16 mouse cellular contexts compared by ENCODE assay signal in genomic region chr2:68844530-68844929, GRCm38 (mm10). TPM values are rescaled to one million over a fixed set of nuclear protein-coding genes. Genes with fewer than 3 reads are reported as not detected.
DNase-seq lines count a peak whose midpoint lies in the region; ATAC-seq and TF ChIP-seq lines count a peak whose summit lies in the region.
"Had no signal": no experiment of that assay in that cellular context is flagged by ENCODE, and none has a peak within 500 bp of the region (broad histone marks: within the 10 kb centered on the region; RNA-seq: fewer than 3 reads in every experiment).

No protein-coding gene starts in this region.

- TF ChIP-seq CTCF in kidney, adult 2 months (conservative IDR thresholded peaks at IDR 0.05; ENCODE audit: insufficient read depth, insufficient read length, low read depth, low read length): no peak

- H3K9ac ChIP-seq in kidney, embryonic 15.5 days: no peak overlapping the region
- no peak overlapping the region for H3K9ac ChIP-seq in midbrain, embryonic 11.5 days (ENCODE audit: low read length)
- H3K9ac ChIP-seq in midbrain, embryonic 15.5 days: no peak overlapping the region
- H3K9ac ChIP-seq: heart, embryonic 13.5 days; neural tube, embryonic 12.5 days had no signal

- no peak overlapping the region for H3K4me2 ChIP-seq in kidney, embryonic 15.5 days
- H3K4me2 ChIP-seq in midbrain, embryonic 11.5 days: no peak overlapping the region
- no peak overlapping the region for H3K4me2 ChIP-seq in midbrain, embryonic 15.5 days
- H3K4me2 ChIP-seq: heart, embryonic 13.5 days; neural tube, embryonic 12.5 days had no signal

- TF ChIP-seq POLR2A in kidney, adult 2 months (IDR thresholded peaks at IDR 0.05; ENCODE audit: low read depth, low read length): no peak

- no peak overlapping the region for H3K4me3 ChIP-seq in kidney, adult 2 months (ENCODE audit: insufficient read depth, low read depth, low read length)
- H3K4me3 ChIP-seq in kidney, embryonic 15.5 days (replicated peaks): no peak overlapping the region
- no peak overlapping the region for H3K4me3 ChIP-seq in midbrain, embryonic 11.5 days (ENCODE audit: low read depth, low read length)
- H3K4me3 ChIP-seq in midbrain, embryonic 15.5 days: no peak overlapping the region
- H3K4me3 ChIP-seq: forebrain, embryonic 10.5 days; heart, embryonic 13.5 days; neural tube, embryonic 12.5 days had no signal

- no peak overlapping the region for H3K27ac ChIP-seq in kidney, adult 2 months (ENCODE audit: insufficient read depth, low read depth, low read length)
- H3K27ac ChIP-seq in kidney, embryonic 15.5 days: no peak overlapping the region
- H3K27ac ChIP-seq in midbrain, embryonic 11.5 days (ENCODE audit: low read depth, low read length): no peak overlapping the region
- H3K27ac ChIP-seq in midbrain, embryonic 15.5 days: no peak overlapping the region
- H3K27ac ChIP-seq: forebrain, embryonic 10.5 days; heart, embryonic 13.5 days; neural tube, embryonic 12.5 days had no signal

- H3K27me3 ChIP-seq in kidney, adult 2 months (replicated peaks; ENCODE audit: control insufficient read depth, insufficient read depth, low read length): no peaks in the 10 kb centered on the region; the same call in 1 of the 2 replicates
- H3K27me3 ChIP-seq in kidney, embryonic 15.5 days: no peaks in the 10 kb centered on the region
- H3K27me3 ChIP-seq in midbrain, embryonic 11.5 days (ENCODE audit: control insufficient read depth, insufficient read depth, low read length): no peaks in the 10 kb centered on the region
- H3K27me3 ChIP-seq in midbrain, embryonic 15.5 days (replicated peaks): no peaks in the 10 kb centered on the region
- H3K27me3 ChIP-seq: heart, embryonic 13.5 days; neural tube, embryonic 12.5 days had no signal

- WGBS in kidney, adult 2 months: 61% methylated on average over 2 of the region's 2 CpGs
- 94% methylated on average over 2 of the region's 2 CpGs for WGBS in kidney, embryonic 15.5 days
- 93% methylated on average over 2 of the region's 2 CpGs for WGBS in midbrain, embryonic 11.5 days
- WGBS in midbrain, embryonic 15.5 days: 96% methylated on average over 2 of the region's 2 CpGs

- no peaks in the 10 kb centered on the region for H3K9me3 ChIP-seq in kidney, embryonic 15.5 days (replicated peaks)
- H3K9me3 ChIP-seq in midbrain, embryonic 11.5 days (ENCODE audit: control insufficient read depth, low read length): no peaks in the 10 kb centered on the region
- H3K9me3 ChIP-seq in midbrain, embryonic 15.5 days: no peaks in the 10 kb centered on the region
- H3K9me3 ChIP-seq: forebrain, embryonic 10.5 days; heart, embryonic 13.5 days; neural tube, embryonic 12.5 days had no signal

- no peak for ATAC-seq in kidney, embryonic 15.5 days (replicated peaks; ENCODE audit: low FRiP score)
- ATAC-seq in midbrain, embryonic 11.5 days (ENCODE audit: low FRiP score): no peak
- no peak for ATAC-seq in midbrain, embryonic 15.5 days (replicated peaks)
- ATAC-seq: midbrain, embryonic 16.5 days had no signal

- H3K4me1 ChIP-seq in kidney, adult 2 months (ENCODE audit: control insufficient read depth, insufficient read depth, low read length): peaks cover 9% of the 10 kb centered on the region; the same call in 1 of the 2 replicates
- 0 out of 2 replicates have a peak, but pooled peaks cover 3% of the 10 kb centered on the region for H3K4me1 ChIP-seq in kidney, embryonic 15.5 days
- H3K4me1 ChIP-seq in midbrain, embryonic 11.5 days (ENCODE audit: control insufficient read depth, insufficient read depth, low read length): no peaks in the 10 kb centered on the region
- no peaks in the 10 kb centered on the region for H3K4me1 ChIP-seq in midbrain, embryonic 15.5 days
- H3K4me1 ChIP-seq: forebrain, embryonic 10.5 days; heart, embryonic 13.5 days; neural tube, embryonic 12.5 days had no signal

- H3K36me3 ChIP-seq in kidney, adult 2 months (ENCODE audit: control insufficient read depth, insufficient read depth, low read length): no peaks in the 10 kb centered on the region
- no peaks in the 10 kb centered on the region for H3K36me3 ChIP-seq in kidney, embryonic 15.5 days
- H3K36me3 ChIP-seq in midbrain, embryonic 11.5 days (ENCODE audit: control insufficient read depth, insufficient read depth, low read length): no peaks in the 10 kb centered on the region
- H3K36me3 ChIP-seq in midbrain, embryonic 15.5 days (replicated peaks): no peaks in the 10 kb centered on the region
- H3K36me3 ChIP-seq: forebrain, embryonic 10.5 days; heart, embryonic 13.5 days; neural tube, embryonic 12.5 days had no signal

- DNase-seq in kidney, adult 2 months: peak; percentile 84
- peak; percentile 83 for DNase-seq in 3T3-L1 (ENCODE audit: low read depth, low spot score)
- peak; percentile 11 for DNase-seq in Muller cell, postnatal 12 days (ENCODE audit: inconsistent ontology term)
- peak; percentile 65 to 82 for DNase-seq in kidney, postnatal 25 days
- no peak for DNase-seq in midbrain, embryonic 11.5 days (ENCODE audit: low spot score, missing footprints)
- DNase-seq: adrenal gland, postnatal 10 days; cerebellum, adult 8-10 months; gastrocnemius, postnatal 25 days; lung, postnatal 10 days; right cerebral cortex, postnatal 25 days had no signal

RNA-seq across cellular contexts. Expression of gene Cers6, which starts 16.7 kb away (rescaled TPM):
- polyA plus RNA-seq in kidney, adult 2 months (2012; rRNA removed): 11.1 and 12.1 TPM in 2 replicates
- 33.0 and 36.8 TPM in 2 replicates for polyA plus RNA-seq in kidney, embryonic 15.5 days (2015; fragmentation: Nextera tagmentation; extraction: Ambion mirVana)
- 32.1 and 34.0 TPM in 2 replicates for polyA plus RNA-seq in midbrain, embryonic 11.5 days (2014; fragmentation: Nextera tagmentation; extraction: Ambion mirVana)
- polyA plus RNA-seq in midbrain, embryonic 15.5 days (2015; fragmentation: Nextera tagmentation; extraction: Ambion mirVana): 62.4 and 70.7 TPM in 2 replicates
